Mouse (Mus musculus) erythroblast, adult 5-6 weeks (primary cell): ENCODE results near the gene Cfap45. TPM values are rescaled to one million over a fixed set of nuclear protein-coding genes. Genes with fewer than 3 reads are reported as not detected.

Experiments
- ATAC-seq: replicated peaks from 2 replicates; pipeline ENCODE4 v1.8.0; 2016; ENCODE audit warnings: moderate number of reproducible peaks, mild to moderate bottlenecking, moderate TSS enrichment, inconsistent platforms; ENCODE audit not compliant: poor library complexity, low FRiP score, severe bottlenecking
- total RNA-seq, 2 experiments: library from RNA; stranded (forward) in 1 of 2; stranded (reverse) in 1 of 2; fragments of 150-400 nt in 1 of 2; fragments of 200-764, 138-1000 nt in 1 of 2; gene quantifications; 2 replicates each; pipeline versions ENCODE4 v1.2.3 to v1.2.4; 2015 to 2017; ENCODE audit warnings: low replicate concordance in 2 of 2

Cfap45 gene
- total RNA-seq, 2 experiments from 2014 or later = not detected

DNA sequence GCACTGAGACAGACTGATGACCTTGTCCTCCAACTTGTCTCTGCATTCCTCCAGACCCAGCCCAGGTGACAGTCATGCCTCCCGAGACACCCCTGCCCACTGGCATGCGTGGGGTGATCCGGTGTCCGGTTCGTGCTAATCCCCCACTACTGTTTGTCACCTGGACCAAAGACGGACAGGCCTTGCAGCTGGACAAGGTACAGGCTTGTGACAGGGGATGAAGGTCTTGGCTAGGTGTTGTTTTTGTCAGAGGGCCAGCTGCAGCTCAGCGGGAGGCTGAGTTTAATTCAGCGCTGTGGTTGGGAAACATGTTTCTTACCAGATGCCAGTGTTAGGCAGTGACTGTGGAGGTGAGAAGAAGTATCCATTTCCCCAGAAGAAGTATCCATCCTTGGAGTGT is 28.6 kb upstream of the Cfap45 start:
- ATAC-seq = no peak

DNA sequence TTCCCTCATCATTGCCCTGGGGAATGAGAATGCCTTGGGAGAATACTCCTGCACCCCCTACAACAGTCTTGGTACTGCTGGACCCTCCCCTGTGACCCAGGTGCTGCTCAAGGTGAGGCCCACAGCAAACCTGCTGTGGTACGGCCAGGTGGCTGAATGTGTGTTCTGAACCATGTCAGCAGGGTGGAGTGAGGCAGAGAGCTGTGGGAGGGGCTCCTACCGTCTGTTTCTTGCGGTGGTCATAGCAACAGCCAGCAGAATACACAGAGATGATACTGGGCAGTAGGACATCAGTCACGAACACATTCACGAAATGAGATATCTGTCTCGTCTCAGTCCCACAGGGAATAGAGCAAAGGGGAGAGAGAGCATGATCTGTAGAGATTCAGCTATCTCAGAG is 27.1 kb upstream of the Cfap45 start:
- ATAC-seq = no peak

GRCm38 (mm10) chr1:172496030-172496429 is 24.6 kb upstream of the Cfap45 start:
- ATAC-seq = no peak

DNA sequence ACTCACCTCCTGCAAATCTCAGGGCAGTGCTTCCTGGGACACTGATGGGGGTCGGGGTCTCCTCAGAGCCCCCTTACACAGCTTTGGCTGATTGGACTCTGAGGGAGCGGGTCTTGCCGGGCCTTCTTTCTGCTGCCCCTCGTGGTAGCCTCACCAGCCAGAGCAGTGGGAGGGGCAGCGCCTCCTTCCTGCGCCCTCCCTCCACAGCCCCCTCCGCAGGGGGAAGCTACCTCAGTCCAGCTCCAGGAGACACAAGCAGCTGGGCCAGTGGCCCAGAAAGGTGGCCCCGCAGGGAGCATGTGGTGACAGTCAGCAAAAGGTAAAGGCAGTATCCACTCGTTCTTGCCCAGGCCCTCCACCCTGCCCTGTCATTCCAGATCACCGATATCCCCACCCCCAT is 23.2 kb upstream of the Cfap45 start:
- no peak for ATAC-seq

GRCm38 (mm10) chr1:172499765-172500441 is 20.7 kb upstream of the Cfap45 start, which contains the start of gene Tagln2:
Gene Tagln2, plus strand, starts transcription at chr1:172500047.
- ATAC-seq = no peak

GRCm38 (mm10) chr1:172500451-172501370 is 19.9 kb upstream of the Cfap45 start:
- ATAC-seq = no peak

DNA sequence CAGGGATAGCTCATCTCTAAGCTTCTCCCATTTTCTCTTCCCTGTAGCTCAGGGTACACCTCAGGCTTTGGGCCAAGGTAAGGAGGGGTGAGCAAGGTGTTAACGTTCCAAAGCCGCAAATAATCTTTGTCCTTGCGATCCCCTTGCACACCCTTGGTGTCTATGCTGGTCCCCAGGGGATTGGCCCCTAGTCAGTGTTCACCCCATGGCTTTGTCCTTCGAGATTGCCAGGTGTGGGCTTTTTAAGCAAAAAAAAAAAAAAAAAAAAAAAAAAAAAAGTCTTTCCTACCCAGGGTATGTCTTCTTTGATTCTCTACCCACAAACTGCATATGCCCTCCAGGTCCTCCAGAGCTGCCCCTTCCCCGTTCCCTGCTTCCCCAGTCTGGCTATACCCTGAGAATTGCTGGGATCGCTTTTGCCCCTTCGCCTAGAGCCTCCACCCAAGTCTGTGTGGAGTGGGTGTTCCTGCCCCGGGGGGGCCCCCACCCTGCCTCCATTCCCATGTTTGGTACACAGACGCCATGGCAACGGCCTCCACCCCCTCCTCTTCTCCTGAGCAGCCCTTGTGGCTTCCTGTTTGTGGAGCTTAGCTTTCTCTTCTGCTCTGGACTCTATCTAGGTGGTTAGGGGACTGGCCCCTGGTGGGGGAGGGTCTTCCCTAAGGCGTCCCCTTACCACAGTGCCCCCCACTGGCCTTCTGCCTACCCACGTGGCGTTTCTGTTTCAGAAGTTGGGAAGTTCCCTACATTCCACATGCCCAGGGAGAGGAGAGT is 19.0 kb upstream of the Cfap45 start:
- ATAC-seq = no peak

DNA sequence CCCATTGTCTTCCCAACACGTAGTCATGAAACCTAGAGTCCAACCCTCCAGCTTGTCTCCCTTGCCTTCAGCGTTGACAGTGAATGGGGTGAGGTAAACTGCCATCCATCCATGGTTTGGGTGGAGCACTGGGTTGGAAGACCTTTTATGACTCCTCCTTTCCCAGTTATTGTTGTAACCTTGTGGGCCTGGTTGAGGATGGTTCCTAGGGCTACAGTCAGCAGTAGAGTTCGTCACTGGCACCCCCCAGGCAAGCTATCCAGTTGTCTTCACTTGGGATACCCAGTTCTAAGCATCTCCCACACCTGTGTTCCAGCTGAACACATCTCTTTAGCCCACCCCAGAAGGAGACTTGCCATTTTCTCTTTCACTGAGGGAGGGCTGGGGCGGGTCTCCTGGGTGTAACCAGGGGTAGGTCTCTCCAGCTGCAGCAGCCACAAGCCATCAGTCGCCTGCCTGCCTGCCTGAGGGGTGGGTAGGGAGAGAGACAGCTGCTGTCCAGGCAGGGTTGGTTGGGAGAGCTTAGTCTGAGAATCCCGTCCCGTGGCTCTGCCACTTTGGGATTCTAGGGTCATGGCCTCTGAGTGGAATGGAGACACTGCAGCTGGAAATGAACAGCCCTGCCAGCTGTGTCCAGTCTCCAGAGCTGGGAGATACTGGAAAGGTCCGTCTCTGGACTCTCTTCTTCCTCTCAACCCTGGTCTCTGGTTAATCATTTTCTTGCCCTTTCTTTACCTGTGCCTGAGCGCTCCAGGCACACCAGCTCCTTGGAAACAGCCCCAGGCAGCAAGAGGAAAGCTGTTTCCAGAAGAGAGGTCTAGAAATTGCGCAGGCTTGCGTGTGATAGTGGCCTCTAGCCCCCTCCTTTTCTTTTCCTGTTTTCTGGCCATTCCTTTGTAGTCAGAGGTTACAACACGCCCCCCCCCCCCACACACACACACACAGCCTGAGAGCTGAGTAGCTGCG is 18.2 kb upstream of the Cfap45 start:
- no peak for ATAC-seq

DNA sequence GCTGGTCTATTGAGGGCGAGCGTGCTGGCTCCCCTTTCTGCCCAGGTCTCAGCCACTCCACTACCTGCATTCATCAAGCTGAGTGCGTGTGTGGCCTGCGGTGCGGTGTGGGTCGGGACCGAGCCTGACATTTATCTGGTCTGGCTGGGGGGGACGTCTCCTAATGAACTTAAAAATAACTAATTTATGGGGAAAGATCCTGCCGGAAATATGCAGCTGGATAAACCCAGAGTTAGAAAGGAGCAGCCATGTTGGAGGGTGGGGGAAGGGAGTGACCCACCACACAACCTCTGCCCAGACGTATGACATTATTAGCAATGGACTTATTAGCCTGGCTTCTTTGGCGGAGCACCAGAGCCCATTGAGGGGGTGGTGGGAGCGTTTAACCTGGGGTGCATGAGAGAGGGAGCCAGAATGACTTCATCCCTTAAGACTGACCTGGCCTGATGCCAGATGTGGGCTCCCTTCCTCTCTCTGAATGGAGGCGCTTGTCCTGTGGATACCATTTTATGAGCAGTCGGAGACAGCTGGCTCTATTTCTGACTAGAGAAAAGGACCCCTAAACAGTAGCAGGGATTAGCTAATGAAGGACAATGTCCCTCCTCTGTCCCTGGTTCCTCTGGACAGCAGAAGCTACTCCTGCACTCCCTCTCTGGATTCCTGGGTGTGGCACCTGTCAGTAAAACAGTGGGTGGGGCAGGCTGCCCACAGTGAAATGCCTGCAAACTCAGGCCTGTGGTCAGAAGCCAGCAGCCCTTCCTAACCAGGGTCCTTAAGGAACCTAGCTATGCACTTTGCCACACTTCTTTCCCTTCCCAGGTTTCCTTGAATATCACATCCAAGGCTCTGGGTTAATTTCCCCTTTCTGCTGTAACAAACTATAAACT is 17.2 kb upstream of the Cfap45 start:
- ATAC-seq = no peak

GRCm38 (mm10) chr1:172504756-172505155 is 15.8 kb upstream of the Cfap45 start:
- no peak for ATAC-seq

DNA sequence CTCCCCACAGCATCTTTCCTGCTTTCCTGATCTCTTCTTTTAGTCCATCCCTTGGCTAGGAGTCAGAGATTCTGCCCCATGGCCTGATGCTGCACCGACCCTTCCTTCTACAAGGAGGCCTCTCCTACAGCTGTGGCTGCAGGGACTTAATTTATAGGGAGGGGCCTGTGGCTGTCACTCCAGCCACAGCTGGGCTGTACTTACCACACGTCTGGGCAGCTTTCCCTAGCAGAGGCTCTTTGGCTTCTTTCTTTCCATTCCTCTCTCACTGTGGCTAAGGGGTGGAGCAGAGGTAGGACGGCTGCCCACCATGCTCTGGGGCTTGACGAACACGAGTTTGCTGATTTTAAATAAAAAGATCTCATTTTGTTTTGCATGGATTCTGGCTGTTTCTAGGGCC is 13.6 kb upstream of the Cfap45 start:
- ATAC-seq = no peak

GRCm38 (mm10) chr1:172507701-172508100 is 12.9 kb upstream of the Cfap45 start:
- ATAC-seq = no peak

DNA sequence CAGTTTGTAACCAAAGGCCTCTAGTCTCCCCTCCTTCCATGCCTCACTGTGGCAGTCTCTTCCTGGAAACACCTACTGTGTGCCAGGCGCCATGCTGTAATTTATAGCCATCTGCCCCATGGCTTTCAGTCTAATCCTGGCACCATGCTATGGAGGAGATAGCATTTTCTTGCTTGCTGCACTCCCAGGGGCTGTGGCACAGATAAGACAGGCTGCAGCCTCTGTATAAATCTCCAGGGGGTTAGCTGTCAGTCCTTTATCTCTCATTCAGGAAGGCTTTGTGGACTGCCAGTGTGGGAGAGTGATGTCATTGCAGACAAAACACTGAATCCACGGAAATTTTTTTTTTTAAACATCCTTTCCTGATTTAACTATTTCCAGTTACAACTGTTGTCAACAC is 12.4 kb upstream of the Cfap45 start:
- ATAC-seq = no peak

- ATAC-seq = no peak
Measured at GRCm38 (mm10) chr1:172509235-172509634, 11.4 kb upstream of the Cfap45 start.

- no peak for ATAC-seq
Measured at GRCm38 (mm10) chr1:172509983-172510382, 10.6 kb upstream of the Cfap45 start.

- ATAC-seq = no peak
Measured at GRCm38 (mm10) chr1:172510421-172510972, 10.1 kb upstream of the Cfap45 start.

DNA sequence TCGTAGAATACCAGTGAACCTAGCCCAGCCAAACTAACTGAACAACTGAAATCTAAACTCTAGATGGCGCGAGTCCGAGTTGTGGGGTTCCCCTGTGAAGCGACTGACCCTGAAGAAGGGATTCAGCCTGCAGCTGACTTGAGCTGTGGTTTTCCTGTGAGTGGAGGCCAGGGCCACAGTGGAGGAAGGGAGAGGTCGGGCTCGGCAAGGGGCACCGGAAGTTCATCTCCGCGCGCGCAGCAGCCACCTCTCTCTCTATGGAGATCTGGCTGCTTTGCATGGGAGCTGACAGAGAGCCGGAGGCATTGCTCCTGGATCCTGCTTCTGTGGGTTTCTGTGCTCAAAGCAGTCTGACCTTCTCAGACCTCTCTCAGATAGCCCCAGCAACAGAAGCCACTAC is 7.6 kb upstream of the Cfap45 start:
- no peak for ATAC-seq
